Mouse (Mus musculus): ENCODE data around the gene Dnah9.

Dnah9 gene

GRCm38 (mm10) chr11:65788154-65788553 is 380.2 kb downstream of the Dnah9 start, which contains the start of gene Map2k4:
Gene Map2k4 (minus strand): TSS chr11:65788297.
- DNase-seq = peak; percentile 96

GRCm38 (mm10) chr11:65787421-65788151 is 380.8 kb downstream of the Dnah9 start:
- DNase-seq = no peak

GRCm38 (mm10) chr11:65786160-65786559 is 382.2 kb downstream of the Dnah9 start:
- no peak for DNase-seq

GRCm38 (mm10) chr11:65781596-65781995 is 386.8 kb downstream of the Dnah9 start:
- DNase-seq = no peak
